Mouse (Mus musculus) liver, embryonic 14.5 days (tissue): Measurements from ENCODE around the gene Capn10.
A peak's percentile ranks its signal among the peaks of the same experiment; 100 is the strongest.

Experiments used
- CTCF ChIP-seq: IDR thresholded peaks from 2 replicates; pipeline ENCODE4 v1.5.1; 2016; ENCODE audit warnings: antibody characterized with exemption, low read depth, control low read depth
- EP300 ChIP-seq: IDR thresholded peaks from 2 replicates; pipeline ENCODE4 v1.6.1; 2016; ENCODE audit warnings: antibody characterized with exemption, low read depth

GRCm38 (mm10) chr1:92895089-92895488 is 39.1 kb upstream of the Capn10 start:
- peak; percentile 96 for TF ChIP-seq CTCF
- no peak for TF ChIP-seq EP300
